Mouse (Mus musculus) erythroblast, embryonic 14.5 days (primary cell): ENCODE data around the gene Aar2.

Source experiments
- GATA1 ChIP-seq: IDR thresholded peaks from 2 replicates; pipeline ENCODE4 v1.6.1; 2012; ENCODE audit warnings: low read length, inconsistent platforms, mixed read lengths
- TAL1 ChIP-seq: IDR thresholded peaks from 3 replicates; pipeline ENCODE4 v1.6.1; 2012; ENCODE audit warnings: low read length, inconsistent platforms, mixed read lengths

GRCm38 (mm10) chr2:156533160-156533559 lies 14.2 kb upstream of the Aar2 start:
- TF ChIP-seq TAL1 (no peak), GATA1 (no peak)
